In genomic region chr9:22385890-22386289, GRCm38 (mm10) we compare ENCODE assay signal across 19 mouse cellular contexts. TPM values are rescaled to one million over a fixed set of nuclear protein-coding genes. Genes with fewer than 3 reads are reported as not detected.
DNase-seq lines count a peak whose midpoint lies in the region; ATAC-seq and TF ChIP-seq lines count a peak whose summit lies in the region.
"Had no signal": no experiment of that assay in that cellular context is flagged by ENCODE, and none has a peak within 500 bp of the region (broad histone marks: within the 10 kb centered on the region; RNA-seq: fewer than 3 reads in every experiment).

No protein-coding gene starts in this region.

- TF ChIP-seq CTCF in CH12.LX (conservative IDR thresholded peaks at IDR 0.05 in 1 of 2, IDR thresholded peaks at IDR 0.05 in 1 of 2; ENCODE audit: low read depth in 2 of 2, low read length in 2 of 2): no peak

- H3K27me3 ChIP-seq in limb, embryonic 14.5 days (ENCODE audit: control insufficient read depth, insufficient read depth, low read length): no peaks in the 10 kb centered on the region
- no peaks in the 10 kb centered on the region for H3K27me3 ChIP-seq in limb, embryonic 10.5 days (ENCODE audit: low read depth, poor library complexity, severe bottlenecking)
- no peaks in the 10 kb centered on the region for H3K27me3 ChIP-seq in CH12.LX (replicated peaks)
- H3K27me3 ChIP-seq in liver, embryonic 15.5 days: no peaks in the 10 kb centered on the region
- H3K27me3 ChIP-seq: lung, embryonic 15.5 days; stomach, embryonic 15.5 days had no signal

- dilution Hi-C loops in CH12.LX (cut with MboI; ENCODE audit: extremely low pct_ligation_motif_present, extremely low pct_unique_long_range_greater_than_20kb, low sequenced_read_pairs): no loop called here

- peak; percentile 45; the same call in 1 of the 2 replicates for TF ChIP-seq EP300 in CH12.LX (IDR thresholded peaks at IDR 0.05; ENCODE audit: low read length)

- no peak overlapping the region for H3K27ac ChIP-seq in limb, embryonic 14.5 days (replicated peaks; ENCODE audit: low read depth, low read length)
- no peak overlapping the region for H3K27ac ChIP-seq in limb, embryonic 10.5 days
- H3K27ac ChIP-seq in CH12.LX (ENCODE audit: insufficient read depth, low read depth): no peak overlapping the region
- H3K27ac ChIP-seq in liver, embryonic 15.5 days (replicated peaks): no peak overlapping the region
- H3K27ac ChIP-seq: hindbrain, embryonic 10.5 days; kidney, postnatal 0 days; lung, embryonic 15.5 days; midbrain, embryonic 10.5 days had no signal

- H3K9me3 ChIP-seq in limb, embryonic 14.5 days (ENCODE audit: control insufficient read depth, low read length): no peaks in the 10 kb centered on the region
- no peaks in the 10 kb centered on the region for H3K9me3 ChIP-seq in limb, embryonic 10.5 days (replicated peaks)
- no peaks in the 10 kb centered on the region for H3K9me3 ChIP-seq in CH12.LX (replicated peaks; ENCODE audit: low read length)
- H3K9me3 ChIP-seq in liver, embryonic 15.5 days (replicated peaks): no peaks in the 10 kb centered on the region
- H3K9me3 ChIP-seq: hindbrain, embryonic 10.5 days; lung, embryonic 15.5 days; midbrain, embryonic 10.5 days; stomach, embryonic 15.5 days had no signal

- no peak for TF ChIP-seq RAD21 in CH12.LX (IDR thresholded peaks at IDR 0.05; ENCODE audit: low read depth, low read length)

- no peak overlapping the region for H3K4me2 ChIP-seq in limb, embryonic 14.5 days (replicated peaks; ENCODE audit: low read depth, low read length, severe bottlenecking)
- peak overlapping the region; percentile 56 for H3K4me2 ChIP-seq in CH12.LX (ENCODE audit: insufficient read depth, low read depth, poor library complexity, severe bottlenecking)
- peak overlapping the region; percentile 54 for H3K4me2 ChIP-seq in liver, embryonic 15.5 days

- peaks cover 11% of the 10 kb centered on the region for H3K36me3 ChIP-seq in limb, embryonic 14.5 days (ENCODE audit: control insufficient read depth, insufficient read depth, low read length)
- H3K36me3 ChIP-seq in limb, embryonic 10.5 days: peaks cover 47% of the 10 kb centered on the region
- H3K36me3 ChIP-seq in CH12.LX (replicated peaks in 1 of 2; ENCODE audit: control insufficient read depth in 1 of 2, insufficient read depth in 1 of 2, low read length in 1 of 2): peaks cover 3 to 28% of the 10 kb centered on the region in 2 experiments
- peaks cover 45% of the 10 kb centered on the region for H3K36me3 ChIP-seq in liver, embryonic 15.5 days (replicated peaks)

- no peak for ATAC-seq in limb, embryonic 14.5 days (ENCODE audit: low FRiP score, low read depth)
- no peak for ATAC-seq in liver, embryonic 15.5 days (ENCODE audit: insufficient read depth)
- ATAC-seq: forebrain, embryonic 16.5 days had no signal

- in situ Hi-C loops in CH12.LX (cut with MboI; ENCODE audit: low pct_ligation_motif_present, low pct_unique_long_range_greater_than_20kb, low sequenced_read_pairs): no loop called here

- no peak for TF ChIP-seq POLR2A in limb, embryonic 14.5 days (IDR thresholded peaks at IDR 0.05; ENCODE audit: borderline replicate concordance, extremely low read depth, insufficient read depth, insufficient read length)
- TF ChIP-seq POLR2A in CH12.LX (IDR thresholded peaks at IDR 0.05; ENCODE audit: low read depth, low read length): no peak

- no peak overlapping the region for H3K9ac ChIP-seq in limb, embryonic 14.5 days (ENCODE audit: low read depth, low read length, severe bottlenecking)
- peak overlapping the region; percentile 4; the same call in 1 of the 2 replicates for H3K9ac ChIP-seq in CH12.LX (ENCODE audit: insufficient read depth, low read depth)
- no peak overlapping the region for H3K9ac ChIP-seq in liver, embryonic 15.5 days
- H3K9ac ChIP-seq: lung, embryonic 15.5 days; stomach, embryonic 15.5 days had no signal

- peaks cover 55% of the 10 kb centered on the region for H3K79me2 ChIP-seq in CH12.LX (replicated peaks; ENCODE audit: control insufficient read depth, extremely low read depth, insufficient read depth, poor library complexity, severe bottlenecking)

- WGBS in limb, embryonic 14.5 days: 69% methylated on average over 2 of the region's 2 CpGs
- 90% methylated on average over 2 of the region's 2 CpGs for WGBS in limb, embryonic 10.5 days
- 64% methylated on average over 2 of the region's 2 CpGs for WGBS in liver, embryonic 15.5 days (ENCODE audit: insufficient replicate concordance)

- H3K4me3 ChIP-seq in limb, embryonic 14.5 days (replicated peaks; ENCODE audit: low read length): no peak overlapping the region
- no peak overlapping the region for H3K4me3 ChIP-seq in limb, embryonic 10.5 days
- H3K4me3 ChIP-seq in CH12.LX (replicated peaks in 1 of 3; ENCODE audit: low read depth in 2 of 3, low read length in 2 of 3, poor library complexity in 1 of 3): no peak overlapping the region
- peak overlapping the region; percentile 41; the same call in 1 of the 2 replicates for H3K4me3 ChIP-seq in liver, embryonic 15.5 days (replicated peaks)
- H3K4me3 ChIP-seq: hindbrain, embryonic 10.5 days had no signal

- DNase-seq in limb, embryonic 14.5 days (ENCODE audit: low spot score): peak; percentile 10
- DNase-seq in limb, embryonic 10.5 days (ENCODE audit: low spot score): no peak
- DNase-seq in CH12.LX (ENCODE audit: extremely low read depth) (peak; percentile 12), NIH3T3 (ENCODE audit: low read depth) (peak; percentile 81)
- DNase-seq in kidney, postnatal 36 days: no peak
- DNase-seq in cerebellum, postnatal 4 days (ENCODE audit: low spot score in 2 of 2): no peak
- DNase-seq in retina, postnatal 1 day: no peak
- DNase-seq: adrenal gland, postnatal 14 days; cerebellum, adult 8-10 months; heart, adult 18-20 months; layer of hippocampus, adult 9-11 months; thymus, postnatal 25 days had no signal

- peaks cover 18% of the 10 kb centered on the region for H3K4me1 ChIP-seq in limb, embryonic 14.5 days (ENCODE audit: control insufficient read depth, insufficient read depth, low read length)
- H3K4me1 ChIP-seq in limb, embryonic 10.5 days: peaks cover 23% of the 10 kb centered on the region
- H3K4me1 ChIP-seq in CH12.LX (ENCODE audit: control insufficient read depth in 1 of 2, insufficient read depth in 2 of 2): peaks cover 0 to 28% of the 10 kb centered on the region in 2 experiments; a peak in 2 of 4 replicates
- H3K4me1 ChIP-seq in liver, embryonic 15.5 days (replicated peaks): peaks cover 45% of the 10 kb centered on the region

TF ChIP-seq in CH12.LX, 34 proteins besides CTCF, POLR2A, EP300 and RAD21:
- TF ChIP-seq ETS1 (conservative IDR thresholded peaks at IDR 0.05; ENCODE audit: low read depth, low read length) (no peak), POLR2AphosphoS2 (IDR thresholded peaks at IDR 0.05; ENCODE audit: low read depth, low read length) (no peak), MAZ (IDR thresholded peaks at IDR 0.05; ENCODE audit: low read depth, low read length) (no peak), ZNF384 (IDR thresholded peaks at IDR 0.05; ENCODE audit: low read depth, low read length) (no peak), HCFC1 (IDR thresholded peaks at IDR 0.05; ENCODE audit: low read depth, low read length) (no peak), E2F4 (IDR thresholded peaks at IDR 0.05; ENCODE audit: insufficient replicate concordance, low read depth, low read length) (no peak), MYC (IDR thresholded peaks at IDR 0.05; ENCODE audit: low read depth, low read length) (no peak), IRF4 (IDR thresholded peaks at IDR 0.05; ENCODE audit: low read depth, low read length) (no peak), JUND (conservative IDR thresholded peaks at IDR 0.05; ENCODE audit: low read depth, low read length) (no peak), SMC3 (IDR thresholded peaks at IDR 0.05; ENCODE audit: low read depth, low read length) (no peak), UBTF (IDR thresholded peaks at IDR 0.05; ENCODE audit: low read depth, low read length) (no peak), SIN3A (IDR thresholded peaks at IDR 0.05; ENCODE audit: low read length) (no peak), BHLHE40 (IDR thresholded peaks at IDR 0.05; ENCODE audit: low read depth, low read length) (no peak), KAT2A (IDR thresholded peaks at IDR 0.05; ENCODE audit: insufficient replicate concordance, low read length) (no peak), MAX (IDR thresholded peaks at IDR 0.05; ENCODE audit: low read length) (no peak)
TF ChIP-seq in CH12.LX: peak in this region for 0.

RNA-seq across cellular contexts. Expression of gene Anln, which starts 3.1 kb away (rescaled TPM):
- 26.8 and 35.4 TPM in 2 replicates for polyA plus RNA-seq in limb, embryonic 14.5 days (2012; rRNA removed)
- polyA plus RNA-seq in limb, embryonic 14.5 days (2014; fragmentation: Nextera tagmentation; extraction: Ambion mirVana): 40.4 and 46.5 TPM in 2 replicates
- 41.7 and 48.6 TPM in 2 replicates for polyA plus RNA-seq in limb, embryonic 10.5 days (2016; fragmentation: Nextera tagmentation; extraction: Ambion mirVana)
- total RNA-seq in CH12.LX (2012; rRNA removed) (12.2 and 14.6 TPM in 2 replicates), CH12.LX (2014; rRNA removed) (15.7 and 16.2 TPM in 2 replicates)
- 12.3 and 14.9 TPM in 2 replicates for polyA plus RNA-seq in CH12.LX (2012; ENCODE audit: insufficient read length, low read depth)
- 25.8 and 27.1 TPM in 2 replicates for polyA plus RNA-seq in liver, embryonic 15.5 days (2015; fragmentation: Nextera tagmentation; extraction: Ambion mirVana)

RNA-seq across cellular contexts. Expression of gene 9530077C05Rik, which starts 25.4 kb away (rescaled TPM):
- polyA plus RNA-seq in limb, embryonic 14.5 days (2012; rRNA removed): 3.6 and 3.7 TPM in 2 replicates
- polyA plus RNA-seq in limb, embryonic 14.5 days (2014; fragmentation: Nextera tagmentation; extraction: Ambion mirVana): 4.8 and 5.2 TPM in 2 replicates
- polyA plus RNA-seq in limb, embryonic 10.5 days (2016; fragmentation: Nextera tagmentation; extraction: Ambion mirVana): 6.5 TPM in 2 replicates
- 0.46 and 0.93 TPM in 2 replicates for total RNA-seq in CH12.LX (2012; rRNA removed)
- total RNA-seq in CH12.LX (2014; rRNA removed): 0.71 and 0.78 TPM in 2 replicates
- 0.27 and 1.4 TPM in 2 replicates for polyA plus RNA-seq in CH12.LX (2012; ENCODE audit: insufficient read length, low read depth)
- 1.8 and 2.0 TPM in 2 replicates for polyA plus RNA-seq in liver, embryonic 15.5 days (2015; fragmentation: Nextera tagmentation; extraction: Ambion mirVana)

Comparison
In these comparisons a context has a peak if more than half of its experiments do, and no peak if none do; other contexts are left out.
1. DNase-seq: peak in limb, embryonic 14.5 days (single experiment), CH12.LX (single experiment) and NIH3T3 (single experiment); none in limb, embryonic 10.5 days (single experiment), kidney, postnatal 36 days (0 of 2), cerebellum, postnatal 4 days (0 of 2) and retina, postnatal 1 day (single experiment).